Mouse (Mus musculus) erythroid progenitor cell, adult 5-6 weeks (primary cell): ENCODE measurements around the gene Ubd. TPM values are rescaled to one million over a fixed set of nuclear protein-coding genes. Genes with fewer than 3 reads are reported as not detected.
"Not testable (repeated sequence)": the region's sequence is repeated elsewhere in the genome, so short reads cannot be mapped to it uniquely, and the experiment has no call there.

Source experiments
- ATAC-seq: replicated peaks from 2 replicates; pipeline ENCODE4 v1.8.0; 2016; ENCODE audit warnings: moderate number of reproducible peaks, mild to moderate bottlenecking, moderate TSS enrichment, inconsistent platforms; ENCODE audit not compliant: poor library complexity, low FRiP score, severe bottlenecking
- total RNA-seq, 2 experiments: library from RNA; stranded (forward) in 1 of 2; stranded (reverse) in 1 of 2; fragments of 150-400 nt in 1 of 2; fragments of 186-747, 209-891 nt in 1 of 2; gene quantifications; 2 replicates each; pipeline versions ENCODE4 v1.2.3 to v1.2.4; 2015 to 2017; ENCODE audit warnings: low replicate concordance in 2 of 2

The Ubd gene
- 4.0 TPM in 1 of 2 replicates, not detected in the other for total RNA-seq (2015; ENCODE audit: low replicate concordance)
- 4.5 and 8.9 TPM in 2 replicates for total RNA-seq (2017; ENCODE audit: low replicate concordance)

DNA sequence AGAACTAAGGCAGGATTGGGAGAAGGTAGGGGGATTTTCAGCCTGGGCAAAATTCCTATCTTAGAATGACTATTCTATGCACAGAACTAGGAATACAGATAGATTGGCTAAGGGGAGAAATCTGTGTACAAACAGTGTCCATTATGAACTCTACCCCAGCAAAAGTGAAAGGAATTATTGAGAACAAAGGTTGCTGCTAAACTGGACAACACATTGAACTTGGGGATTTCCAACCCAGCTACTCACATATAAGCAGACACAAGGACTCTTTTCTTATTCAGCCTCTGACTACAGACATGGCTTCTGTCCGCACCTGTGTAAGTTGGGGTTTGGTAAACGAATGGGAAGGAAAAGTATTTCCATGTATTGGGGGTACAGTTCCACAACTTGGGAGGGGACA, at the start of gene Ubd:
TSS of gene Ubd (plus strand) at position 237 of the 400 bp plus-strand sequence.
- ATAC-seq, result no peak

DNA sequence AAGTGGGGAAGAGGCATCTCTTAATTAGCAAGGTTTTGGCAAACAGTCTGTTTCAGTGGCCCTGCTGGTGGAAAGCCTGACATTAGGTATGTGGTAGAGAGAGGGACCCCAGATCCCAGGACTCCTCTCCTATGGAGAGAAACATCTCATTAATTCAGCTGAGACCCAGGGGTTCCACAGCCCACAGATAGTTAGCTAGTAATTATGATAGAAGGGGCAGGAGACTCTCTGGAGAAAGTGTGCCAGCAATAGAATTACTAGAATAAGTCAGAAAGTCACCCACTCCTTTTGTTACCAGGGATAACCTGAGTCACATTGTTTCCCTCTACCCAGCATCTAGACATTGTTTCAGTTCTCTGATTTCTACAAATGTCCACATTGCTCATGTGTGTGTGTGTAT, 32.3 kb upstream of the Ubd start, which contains the start of gene Olfr93:
TSS of gene Olfr93 (minus strand) at position 101 of the 400 bp plus-strand sequence.
- no peak for ATAC-seq

DNA sequence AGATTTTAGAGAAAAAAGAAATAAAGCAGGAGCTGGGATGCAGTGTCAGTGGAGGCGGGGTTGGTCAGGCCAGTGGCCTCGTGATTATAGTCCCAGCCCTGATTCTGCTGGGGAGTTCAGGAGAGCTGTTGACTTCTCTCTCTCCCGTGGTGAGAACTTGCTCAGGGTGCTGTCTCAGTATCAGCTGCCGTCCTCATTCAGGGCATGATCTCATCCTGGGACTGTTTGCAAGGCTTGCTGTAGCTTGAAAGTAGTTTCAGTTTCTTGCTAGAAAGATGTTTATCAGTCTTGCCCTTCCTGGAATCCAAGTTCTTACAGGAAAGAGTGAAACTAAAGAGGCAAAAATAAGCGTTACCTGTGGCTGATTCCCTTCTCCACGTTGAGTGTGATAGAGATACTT, 8.2 kb upstream of the Ubd start:
- no peak for ATAC-seq

DNA sequence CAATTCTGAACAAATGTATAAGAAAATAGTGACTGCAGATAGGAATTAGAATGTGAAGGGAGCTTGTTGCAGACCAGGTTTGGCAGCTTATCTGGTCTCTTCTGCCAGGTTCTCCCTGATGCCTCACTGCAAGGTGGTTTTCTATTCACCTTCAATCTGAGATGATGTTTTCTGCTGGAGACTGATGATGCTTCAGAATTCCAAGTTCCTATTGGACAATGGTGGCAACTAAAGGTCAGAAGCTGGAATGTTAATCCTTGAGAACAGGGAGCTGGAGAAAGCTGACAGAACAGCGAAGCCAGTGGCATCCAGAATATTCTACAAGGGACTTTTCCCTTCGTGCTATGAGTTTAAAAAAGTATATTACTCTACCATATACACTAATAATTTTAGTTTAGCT, 3.0 kb upstream of the Ubd start:
- ATAC-seq, result no peak

DNA sequence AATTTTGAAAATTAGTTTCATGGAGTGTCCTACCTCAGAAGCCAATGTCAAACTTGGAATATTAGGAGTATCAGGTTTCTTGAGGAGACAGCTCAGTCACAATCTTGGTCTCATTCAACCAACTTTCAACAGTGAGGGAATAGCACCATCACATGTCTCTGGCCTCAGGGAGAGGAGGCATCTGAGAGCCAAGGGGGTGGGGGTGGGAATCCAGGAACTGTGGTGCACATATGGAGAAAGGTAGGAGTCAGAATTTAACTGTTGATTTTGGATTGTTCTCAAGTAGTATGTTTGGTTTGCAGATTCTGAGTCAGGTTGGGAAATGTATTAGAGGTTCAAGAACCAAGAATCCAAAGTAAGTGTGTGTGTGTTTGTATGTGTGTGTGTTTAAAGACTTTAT, 660 bp upstream of the Ubd start:
- no peak for ATAC-seq

DNA sequence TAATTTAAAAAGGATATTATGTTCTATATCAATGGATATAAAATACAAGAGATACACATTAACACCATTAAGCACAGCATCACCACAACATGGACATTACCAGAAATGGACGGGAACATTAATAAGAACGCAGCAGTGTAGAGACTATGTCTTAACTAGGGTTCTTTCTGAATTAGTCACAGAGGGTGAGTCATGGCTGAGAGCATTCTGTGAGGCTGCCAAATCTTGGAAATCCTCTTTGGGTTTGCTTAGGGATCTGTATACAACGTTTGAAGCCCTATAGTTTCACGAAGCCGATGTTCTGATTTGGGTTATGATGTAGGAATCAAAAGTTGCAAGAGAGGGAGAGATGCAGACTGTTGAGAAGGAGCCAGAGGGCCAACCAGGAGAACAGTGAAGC, 1.1 kb downstream of the Ubd start:
- ATAC-seq, result no peak

DNA sequence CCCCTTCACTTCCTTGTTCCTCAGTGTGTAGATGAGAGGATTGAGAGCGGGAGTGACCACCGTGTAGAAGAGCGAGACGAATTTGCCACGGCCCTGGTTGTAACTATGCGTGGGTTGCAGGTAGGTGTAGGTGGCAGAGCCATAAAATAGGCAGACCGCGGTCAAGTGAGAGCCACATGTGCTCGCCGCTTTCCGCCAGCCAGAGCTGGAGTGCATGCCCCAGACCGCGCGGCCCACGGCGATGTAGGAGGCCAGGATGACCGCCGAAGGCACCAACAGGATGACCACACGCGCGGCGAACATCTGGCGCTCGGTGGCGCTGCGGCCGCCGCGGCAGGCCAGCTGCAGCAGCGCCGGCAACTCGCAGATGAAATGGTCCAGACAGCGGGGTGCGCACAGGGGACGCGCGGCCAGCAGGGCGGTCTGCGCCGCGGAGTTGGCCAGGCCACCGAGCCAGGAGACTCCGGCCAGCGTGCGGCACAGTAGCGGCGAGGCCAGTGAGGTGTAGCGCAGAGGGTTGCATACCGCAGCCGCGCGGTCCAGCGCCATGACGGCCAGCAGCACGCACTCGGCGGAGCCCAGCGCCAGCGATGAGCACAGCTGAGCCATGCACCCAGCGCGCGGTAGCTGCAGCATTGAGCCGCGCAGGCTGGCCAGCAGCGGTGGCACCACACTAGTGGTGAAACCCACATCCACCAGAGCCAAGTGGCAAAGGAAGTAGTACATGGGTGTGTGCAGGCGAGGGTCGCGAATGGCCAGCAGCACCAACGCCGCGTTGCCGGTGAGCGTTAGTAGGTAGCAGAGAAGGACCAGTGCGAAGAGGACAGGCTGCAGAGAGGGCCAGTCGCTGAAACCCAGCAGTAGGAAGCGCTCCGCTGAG, 3.4 kb downstream of the Ubd start:
- ATAC-seq, result no peak

DNA sequence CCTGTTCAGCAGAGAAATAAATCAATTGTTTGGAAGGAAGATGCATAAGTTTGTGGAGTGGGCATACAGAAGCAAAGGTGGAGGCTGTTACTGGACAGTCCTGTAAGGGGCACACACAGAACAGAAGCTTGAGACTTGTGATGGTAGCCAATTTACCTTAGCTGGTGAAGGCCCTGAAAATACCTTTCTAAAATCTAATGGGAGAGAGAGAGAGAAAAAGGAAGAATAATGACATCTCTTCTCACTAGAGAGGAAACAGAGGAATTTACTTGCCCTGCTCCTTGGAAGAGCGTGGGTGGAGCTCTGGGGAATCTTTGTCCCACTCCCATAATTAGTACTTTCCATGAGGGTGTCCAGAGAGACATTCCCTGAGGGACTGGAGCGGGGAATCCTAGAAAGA, 7.2 kb downstream of the Ubd start, which contains the start of gene Olfr94:
TSS of gene Olfr94 (minus strand) at position 101 of the 400 bp plus-strand sequence.
- no peak for ATAC-seq

DNA sequence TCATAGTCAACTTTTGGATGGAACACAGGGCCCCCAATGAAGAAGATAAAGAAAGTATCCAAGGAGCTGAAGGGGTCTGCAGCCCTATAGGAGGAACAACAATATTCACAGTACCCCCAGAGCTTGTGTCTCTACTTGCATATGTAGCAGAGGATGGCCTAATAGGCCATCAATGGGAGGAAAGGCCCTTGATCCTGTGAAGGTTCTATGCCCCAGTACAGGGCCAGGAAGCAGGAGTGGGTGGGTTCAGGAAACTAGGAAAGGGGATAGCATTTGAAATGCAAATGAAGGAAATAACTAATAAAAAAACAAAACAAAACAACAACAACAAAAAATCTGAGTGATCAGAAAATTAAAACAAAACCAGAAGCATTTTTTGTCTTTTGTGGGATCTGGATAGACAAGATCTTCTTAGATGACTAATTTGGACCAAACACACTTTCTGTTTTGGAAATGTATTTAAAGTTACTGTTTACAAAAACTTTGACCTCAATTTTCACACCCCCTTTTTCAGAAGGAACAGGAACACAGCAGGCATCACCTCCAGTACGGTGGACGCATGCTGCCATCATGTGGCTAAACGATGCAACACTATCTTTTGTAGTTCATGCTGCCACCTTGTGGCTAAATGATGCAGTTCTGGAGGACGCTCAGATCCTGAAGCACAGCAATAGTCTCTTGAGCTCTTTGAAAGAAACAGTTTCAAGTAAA, 9.7 kb downstream of the Ubd start:
- peak; percentile 73 for ATAC-seq

DNA sequence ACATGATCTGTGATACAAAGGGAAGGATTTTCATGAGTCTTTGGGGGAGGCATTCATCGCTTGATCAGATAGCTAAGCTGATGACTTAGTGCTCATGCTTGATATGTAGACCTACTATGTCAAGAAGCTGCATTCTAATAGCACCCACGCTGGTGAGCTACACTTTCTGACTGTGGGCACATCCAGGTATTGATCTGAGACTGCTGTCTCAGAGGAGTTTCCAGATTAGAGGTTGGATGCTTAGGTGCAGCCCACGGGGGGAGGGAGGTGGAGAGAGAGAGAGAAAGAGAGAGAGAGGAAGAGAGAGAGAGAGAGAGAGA, 10.2 kb downstream of the Ubd start:
- no peak for ATAC-seq

DNA sequence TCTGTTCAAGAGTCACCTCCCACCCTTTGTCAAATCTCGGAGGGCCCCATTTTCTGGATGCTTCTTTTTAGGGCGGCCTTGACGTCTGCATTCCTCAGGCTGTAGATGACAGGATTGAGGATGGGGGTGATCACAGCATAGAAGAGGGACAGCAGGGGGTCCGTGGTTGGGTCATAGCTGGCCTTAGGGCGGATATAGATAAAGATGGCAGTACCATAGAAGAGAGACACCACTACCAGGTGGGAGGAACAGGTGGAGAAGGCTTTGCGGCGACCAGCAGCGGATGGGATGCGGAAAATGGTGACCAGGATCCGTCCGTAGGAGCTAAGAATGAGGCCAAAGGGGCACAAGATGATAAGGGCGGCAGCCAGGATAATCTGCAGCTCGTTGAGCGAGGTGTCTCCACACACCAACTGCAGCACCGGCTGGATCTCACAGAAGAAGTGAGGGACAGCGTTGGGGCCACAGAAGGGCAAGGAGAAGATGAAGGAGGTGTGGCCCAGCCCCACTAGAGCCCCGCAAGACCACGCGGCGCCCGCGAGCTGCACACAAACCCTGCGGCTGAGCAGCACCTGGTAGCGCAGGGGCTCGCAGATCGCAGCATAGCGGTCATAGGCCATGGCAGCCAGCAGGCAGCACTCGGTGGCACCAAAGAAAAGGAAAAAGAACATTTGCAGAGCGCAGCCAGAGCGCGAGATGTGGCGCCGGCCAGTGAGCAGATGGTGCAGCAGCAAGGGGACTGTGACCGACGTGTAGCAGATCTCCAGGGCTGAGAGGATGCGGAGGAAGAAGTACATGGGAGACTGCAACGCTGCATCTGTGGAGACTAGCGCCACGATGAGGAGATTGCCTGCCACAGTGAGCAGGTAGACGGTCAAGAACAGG, 17.4 kb downstream of the Ubd start:
- no peak for ATAC-seq

DNA sequence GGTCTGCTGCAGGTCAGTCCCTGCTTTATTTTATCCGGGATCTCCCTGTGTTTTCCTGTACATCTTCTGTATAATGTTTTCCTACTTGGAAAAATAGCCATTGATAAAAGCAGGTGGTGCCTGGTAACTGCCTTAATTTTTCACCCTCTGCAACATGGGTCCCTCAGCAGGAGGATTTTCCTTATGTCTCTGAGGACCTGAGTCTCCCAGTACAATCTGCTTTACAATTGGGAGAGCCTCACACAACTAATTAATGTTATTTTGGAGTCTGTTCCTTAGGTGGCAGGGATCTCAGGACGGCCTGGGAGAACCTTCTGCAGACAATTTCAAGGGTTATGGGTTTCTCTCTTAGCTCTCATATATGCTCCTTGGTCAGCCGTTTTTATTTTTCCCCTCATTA, 19.3 kb downstream of the Ubd start, which contains the start of gene Olfr95:
TSS of gene Olfr95 (minus strand) at position 101 of the 400 bp plus-strand sequence.
- no peak for ATAC-seq

DNA sequence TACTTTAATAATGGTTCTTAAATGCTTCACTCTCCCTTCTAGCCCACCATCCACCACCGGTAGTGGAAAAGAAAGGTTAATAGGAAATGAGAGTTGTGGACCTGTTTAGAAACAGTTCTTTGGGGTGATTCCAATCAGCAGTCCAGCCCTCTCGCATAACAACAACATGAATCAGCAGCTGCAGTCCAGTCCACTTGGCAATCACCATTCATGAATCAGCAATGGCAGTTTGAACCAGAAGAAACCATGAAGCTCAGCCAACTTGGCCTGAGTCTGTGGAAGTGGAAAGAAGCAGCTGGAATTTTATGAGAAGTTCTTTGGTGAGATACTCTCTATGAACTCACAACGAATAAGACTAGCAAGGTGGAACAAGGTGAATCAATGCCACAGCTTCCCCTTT, 24.8 kb downstream of the Ubd start:
- no peak for ATAC-seq

DNA sequence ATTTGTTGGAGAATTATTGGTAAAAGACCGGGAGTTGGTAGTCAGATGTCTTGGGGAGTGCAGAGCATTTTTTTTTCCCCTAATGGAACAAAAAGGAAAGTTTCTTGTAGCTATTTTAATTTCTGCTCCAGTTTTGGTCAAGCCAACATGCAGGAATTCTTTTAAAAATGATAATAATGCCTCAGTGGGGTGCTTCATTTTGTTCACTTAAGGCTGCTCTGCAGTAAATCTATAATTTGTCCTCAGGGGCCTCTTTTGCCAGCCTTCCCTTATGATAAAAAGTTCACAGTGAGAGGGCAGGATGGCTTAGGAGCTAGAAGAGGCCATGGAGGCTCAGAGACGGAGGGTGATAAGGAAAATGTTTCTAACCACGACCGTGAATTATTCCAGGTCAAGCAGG, 26.2 kb downstream of the Ubd start, which contains the start of gene Olfr96:
TSS of gene Olfr96 (plus strand) at position 301 of the 400 bp plus-strand sequence.
- no peak for ATAC-seq

DNA sequence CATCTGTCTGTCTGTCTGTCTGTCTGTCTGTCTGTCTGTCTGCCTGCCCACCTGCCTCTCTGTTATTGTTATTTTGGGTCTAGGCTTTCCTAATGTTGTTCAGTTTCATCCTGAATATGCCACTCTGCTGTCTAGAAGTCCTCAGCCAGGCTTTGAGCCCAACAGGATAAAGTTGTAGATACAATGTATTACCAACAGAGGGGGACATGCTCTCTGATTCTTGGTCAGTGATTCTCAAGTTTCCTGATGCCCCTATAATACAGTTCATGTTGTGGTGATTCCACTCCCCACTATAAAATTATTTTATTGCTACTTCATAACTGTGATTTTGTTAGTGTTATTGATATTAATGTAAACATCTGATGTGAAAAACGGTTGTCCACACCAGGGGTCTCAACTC, 28.2 kb downstream of the Ubd start:
- ATAC-seq, result no peak

DNA sequence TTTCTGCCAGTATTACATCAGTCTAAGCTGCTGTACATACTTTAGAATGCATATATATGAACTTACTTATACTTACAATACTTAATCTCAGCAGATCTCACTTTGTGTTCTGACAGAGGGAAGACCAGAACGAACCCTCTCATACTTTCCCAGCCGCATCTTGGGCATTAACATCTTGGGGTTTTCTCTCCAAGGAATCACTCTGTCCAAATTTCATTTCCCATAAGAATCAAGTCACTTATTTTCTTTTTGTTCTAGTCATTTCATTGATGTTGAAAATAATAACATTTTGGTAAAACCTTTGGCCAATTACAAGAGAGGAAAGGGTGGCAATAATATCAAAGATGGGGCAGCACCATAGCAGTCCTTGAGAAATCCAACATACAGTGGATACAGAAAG, 43.5 kb downstream of the Ubd start, which contains the start of gene Olfr97:
TSS of gene Olfr97 (minus strand) at position 101 of the 400 bp plus-strand sequence.
- ATAC-seq, result not testable (repeated sequence)

DNA sequence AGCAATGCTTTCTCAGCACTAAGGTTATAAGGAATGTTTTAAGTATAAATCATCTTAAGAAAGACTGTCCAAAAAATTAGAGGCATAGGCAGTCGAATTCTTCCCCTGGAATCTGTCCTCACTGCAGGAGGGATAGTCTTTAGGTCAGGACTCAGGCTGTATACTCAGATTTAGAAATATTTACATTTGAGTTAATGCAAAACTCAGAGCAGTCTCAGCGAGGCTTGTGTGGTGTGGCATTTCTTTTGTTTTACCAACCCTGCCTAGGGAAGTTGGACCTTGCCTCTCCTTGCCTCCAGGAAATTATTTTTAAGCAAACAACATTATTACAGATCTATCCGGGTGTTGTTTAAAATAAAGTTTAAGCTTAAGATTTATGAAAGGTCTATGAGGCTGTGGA, 48.5 kb downstream of the Ubd start:
- ATAC-seq, result no peak
